Mouse (Mus musculus) testis, adult 2 months (tissue): ENCODE data around the gene Tdp2.

Experiments
- CTCF ChIP-seq: fragments of 200-500 bp; IDR thresholded peaks from 2 replicates; pipeline ENCODE4 v1.5.1; 2012; ENCODE audit warnings: low read depth, mild to moderate bottlenecking, inconsistent platforms, low read length, moderate library complexity; ENCODE audit not compliant: control insufficient read depth, insufficient read depth, insufficient replicate concordance
- POLR2A ChIP-seq: fragments of 200-500 bp; IDR thresholded peaks from 2 replicates; pipeline ENCODE4 v1.6.1; 2012; ENCODE audit warnings: low read depth, mild to moderate bottlenecking, inconsistent platforms, low read length, moderate library complexity; ENCODE audit not compliant: control insufficient read depth

DNA sequence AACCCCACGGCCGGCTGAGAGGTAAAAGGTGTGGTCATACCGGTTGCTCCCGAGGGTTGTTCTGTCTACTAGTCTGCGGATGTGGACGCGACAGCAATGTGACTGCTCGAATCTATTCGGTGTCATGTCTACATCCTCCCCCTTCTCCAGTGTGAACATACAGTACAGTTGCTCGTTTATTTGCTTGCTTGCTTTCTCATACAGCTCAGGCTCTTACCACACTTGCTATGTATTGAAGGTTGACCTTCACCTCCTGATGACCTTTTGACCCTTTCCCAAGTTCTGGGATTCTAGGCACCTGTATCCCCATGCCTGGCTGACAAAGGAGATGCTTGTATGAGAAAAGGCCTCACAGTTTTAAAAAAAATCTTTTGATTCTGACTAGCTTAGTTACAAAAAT, 36.3 kb downstream of the Tdp2 start:
- no peak for TF ChIP-seq CTCF
- TF ChIP-seq POLR2A: no peak
